Mouse (Mus musculus) liver, embryonic 14.5 days (tissue): ENCODE data around the gene Klhl29.

Experiments
- CTCF ChIP-seq: IDR thresholded peaks from 2 replicates; pipeline ENCODE4 v1.5.1; 2016; ENCODE audit warnings: antibody characterized with exemption, low read depth, control low read depth
- EP300 ChIP-seq: IDR thresholded peaks from 2 replicates; pipeline ENCODE4 v1.6.1; 2016; ENCODE audit warnings: antibody characterized with exemption, low read depth

DNA sequence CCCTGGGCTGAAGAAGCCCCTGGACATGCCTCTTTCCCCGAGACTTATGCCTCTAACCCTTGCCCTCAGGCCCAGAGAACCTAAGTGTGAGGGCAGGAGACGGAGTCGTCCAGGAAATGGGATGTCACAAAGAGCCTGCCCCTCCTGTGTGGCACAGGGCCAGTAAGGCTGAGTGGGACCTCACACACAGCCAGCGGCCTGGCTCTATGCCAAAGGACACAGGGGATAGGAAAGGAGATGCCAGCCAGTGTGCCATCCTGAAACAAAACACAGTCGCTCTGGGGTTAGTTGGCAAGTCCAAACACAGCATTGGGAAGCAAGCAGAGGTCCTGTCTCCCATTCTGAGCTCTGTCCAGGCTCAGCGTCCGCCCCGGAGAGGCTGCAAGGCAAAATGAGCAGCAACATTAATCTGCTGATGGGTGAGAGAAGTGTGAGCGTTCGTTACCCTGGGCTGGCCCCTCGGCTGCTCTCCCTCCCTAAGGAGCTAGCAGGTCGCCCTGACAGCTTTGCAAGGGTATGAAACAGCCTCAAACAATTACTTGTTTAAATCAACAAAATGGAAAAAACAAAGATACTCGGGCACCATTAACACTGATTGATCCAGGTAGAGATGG lies 274.0 kb downstream of the Klhl29 start:
- no peak for TF ChIP-seq CTCF
- TF ChIP-seq EP300: no peak
